Mouse (Mus musculus) testis, adult 2 months (tissue): ENCODE data around the gene Frs2.

Experiments
- CTCF ChIP-seq: fragments of 200-500 bp; IDR thresholded peaks from 2 replicates; pipeline ENCODE4 v1.5.1; 2012; ENCODE audit warnings: low read depth, mild to moderate bottlenecking, inconsistent platforms, low read length, moderate library complexity; ENCODE audit not compliant: control insufficient read depth, insufficient read depth, insufficient replicate concordance
- POLR2A ChIP-seq: fragments of 200-500 bp; IDR thresholded peaks from 2 replicates; pipeline ENCODE4 v1.6.1; 2012; ENCODE audit warnings: low read depth, mild to moderate bottlenecking, inconsistent platforms, low read length, moderate library complexity; ENCODE audit not compliant: control insufficient read depth

- TF ChIP-seq POLR2A (no peak), CTCF (no peak)
Measured at GRCm38 (mm10) chr10:117126233-117126632, 22.1 kb downstream of the Frs2 start.
